Mouse (Mus musculus) gastrocnemius, postnatal 10 days (tissue): ENCODE data around the gene Chac2. TPM values are rescaled to one million over a fixed set of nuclear protein-coding genes. Genes with fewer than 3 reads are reported as not detected.
"Not testable (repeated sequence)": the region's sequence is repeated elsewhere in the genome, so short reads cannot be mapped to it uniquely, and the experiment has no call there.

ENCODE experiments used
- DNase-seq: peaks from one replicate; pipeline ENCODE4 v3.0.0; 2021; ENCODE audit warnings: mixed read lengths
- long read RNA-seq, 2 experiments: library from polyadenylated mRNA; stranded (forward); transcript quantifications; one replicate each; pipeline ENCODE4 v2.0.0; 2021
- total RNA-seq, 2 experiments: library from RNA; stranded (reverse); gene quantifications; 2 replicates each; pipeline ENCODE4 v1.2.3; 2021

Chac2 gene
- 1 to 10 TPM; 8.0 to 9.0 TPM for total RNA-seq
- long read RNA-seq, experiment 1, transcript Chac2-202 (3 exons, 1,315 nt): major isoform, 7 of 7 reads
- long read RNA-seq, experiment 1, partial matches to known transcripts: 0 of 7 reads
- long read RNA-seq, experiment 1, other reads (novel, unspliced or antisense): 0 of 7 reads
- long read RNA-seq, experiment 2, transcript Chac2-202 (3 exons, 1,315 nt): major isoform, 15 of 17 reads
- long read RNA-seq, experiment 2, partial matches to known transcripts: 0 of 17 reads
- long read RNA-seq, experiment 2, other reads (novel, unspliced or antisense): 0 of 17 reads

- peak; percentile 93 for DNase-seq
Observed at GRCm38 (mm10) chr11:30985877-30986624, at the start of gene Chac2. Chac2 (minus strand) TSS chr11:30986350.

- no peak for DNase-seq
Observed at GRCm38 (mm10) chr11:31034958-31035357, 48.8 kb upstream of the Chac2 start.

DNA sequence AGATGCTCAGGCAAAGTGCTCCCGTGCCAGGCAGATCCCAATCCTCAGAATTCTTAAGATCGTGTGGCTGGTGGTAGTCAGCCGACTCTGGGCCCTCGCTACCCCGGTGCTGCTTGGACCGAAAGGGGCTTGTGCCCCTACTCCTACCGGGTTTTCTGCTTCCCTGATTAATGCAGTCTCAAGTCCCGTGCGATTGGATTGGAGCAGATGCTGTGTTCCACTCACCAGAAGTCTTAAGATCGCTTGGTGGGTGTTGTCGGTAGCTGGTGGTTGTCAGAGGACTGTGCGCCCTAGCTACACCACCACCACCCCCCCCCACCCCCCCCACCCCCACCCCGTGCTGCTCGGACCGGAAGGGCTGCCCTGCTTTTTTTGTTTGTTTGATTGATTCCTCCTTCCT lies 31.3 kb upstream of the Chac2 start:
- DNase-seq: not testable (repeated sequence)

GRCm38 (mm10) chr11:31009668-31010067 lies 23.5 kb upstream of the Chac2 start:
- not testable (repeated sequence) for DNase-seq

DNA sequence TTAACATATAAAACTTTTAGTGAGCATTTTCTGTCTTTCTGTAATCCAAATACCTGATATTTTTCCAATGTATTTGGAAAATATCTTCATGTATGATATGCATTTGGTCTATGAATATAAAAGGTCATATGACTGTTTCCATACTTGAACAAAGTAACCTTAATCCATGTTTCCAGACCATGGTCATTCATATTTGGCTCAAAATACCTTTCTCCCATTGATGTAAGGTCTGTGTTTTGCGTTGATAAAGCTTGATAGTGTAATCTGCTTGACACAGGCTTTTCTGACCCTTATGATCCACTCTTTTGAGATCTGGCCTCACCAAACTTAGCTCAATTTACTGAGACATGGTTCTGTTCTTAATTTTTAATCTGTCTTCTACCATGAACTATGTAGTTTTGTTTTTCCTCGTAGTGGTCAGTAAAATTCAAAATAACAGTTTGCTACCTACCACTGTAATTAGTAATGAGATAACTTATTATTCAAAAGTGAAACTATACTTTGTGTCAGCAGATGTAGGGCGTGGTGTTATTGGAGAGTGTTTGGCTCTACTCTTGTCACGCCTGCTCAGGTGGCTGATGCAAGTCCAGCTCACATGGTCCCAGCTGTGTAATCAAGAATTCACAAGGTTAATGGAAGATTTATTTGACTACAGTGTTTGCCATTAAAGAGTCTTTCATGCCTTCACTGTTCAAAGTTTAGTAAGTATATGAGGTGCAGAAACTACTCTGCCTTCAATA lies 15.2 kb upstream of the Chac2 start:
- no peak for DNase-seq

DNA sequence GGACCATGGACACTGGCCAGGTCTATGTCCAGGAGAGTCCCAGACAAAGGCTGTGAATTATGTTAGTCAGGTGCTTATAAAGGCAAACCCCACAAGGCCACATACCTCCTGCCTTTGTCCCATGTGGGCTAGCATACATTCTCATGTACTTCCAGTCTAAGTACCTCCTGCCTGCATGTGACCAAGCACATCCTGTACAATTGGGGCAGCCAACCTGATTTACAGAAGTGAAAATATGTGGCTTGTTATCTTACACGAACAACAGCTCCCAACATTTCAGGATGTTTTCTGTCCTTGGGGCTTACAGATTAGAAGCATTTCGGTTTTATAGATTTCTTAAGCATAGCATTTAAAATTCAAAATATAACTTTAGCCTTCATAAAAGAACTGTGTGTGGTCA lies 13.9 kb upstream of the Chac2 start:
- no peak for DNase-seq

DNA sequence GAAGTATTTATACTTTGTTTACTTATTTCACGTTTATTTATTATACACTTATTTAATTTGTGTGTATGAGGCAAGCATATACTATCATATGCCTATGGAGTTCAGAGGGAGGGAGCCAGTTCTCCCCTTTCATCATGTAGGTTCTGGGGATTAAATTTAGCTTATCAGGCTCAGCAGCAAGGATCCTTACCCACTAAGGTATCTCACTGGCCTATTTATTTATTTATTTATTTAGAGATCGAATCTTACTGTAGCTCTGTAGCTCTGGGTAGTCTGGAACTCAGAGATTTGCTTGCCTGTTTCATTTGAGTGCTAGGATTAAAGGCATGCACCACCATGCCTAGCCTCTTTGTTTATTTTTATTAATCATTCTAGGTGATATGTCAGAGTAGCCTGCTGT lies 12.6 kb upstream of the Chac2 start:
- DNase-seq: no peak

GRCm38 (mm10) chr11:30998199-30998598 lies 12.0 kb upstream of the Chac2 start:
- no peak for DNase-seq

DNA sequence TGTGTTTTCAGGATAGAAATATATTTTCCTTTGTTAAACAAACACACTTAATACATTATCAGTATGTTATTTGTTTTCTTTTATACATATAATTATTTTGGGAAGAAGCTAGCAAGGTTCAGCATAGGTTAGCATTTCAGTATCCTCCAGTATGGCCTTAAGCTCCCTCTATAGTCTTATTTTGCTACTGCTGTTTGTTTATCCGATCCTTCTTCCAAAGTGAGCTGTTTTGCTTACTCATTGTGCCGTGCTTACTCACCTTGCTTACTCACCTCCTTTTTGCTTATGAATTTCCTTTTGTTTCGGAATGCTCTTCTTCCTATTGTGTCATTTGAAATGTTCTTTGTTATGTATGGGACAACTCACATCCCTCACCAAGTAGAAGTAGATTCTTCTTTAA lies 10.5 kb upstream of the Chac2 start:
- no peak for DNase-seq

- DNase-seq: no peak
Observed at GRCm38 (mm10) chr11:30986625-30987017, 471 bp upstream of the Chac2 start.

GRCm38 (mm10) chr11:30985237-30985636 lies 913 bp downstream of the Chac2 start:
- DNase-seq: no peak

- peak; percentile 83 for DNase-seq
Observed at GRCm38 (mm10) chr11:30954279-30954725, 31.8 kb downstream of the Chac2 start, which contains the start of gene Erlec1. Erlec1 (minus strand) TSS chr11:30954335.

- DNase-seq: peak; percentile 40
Observed at GRCm38 (mm10) chr11:30953469-30954154, 32.5 kb downstream of the Chac2 start.

DNA sequence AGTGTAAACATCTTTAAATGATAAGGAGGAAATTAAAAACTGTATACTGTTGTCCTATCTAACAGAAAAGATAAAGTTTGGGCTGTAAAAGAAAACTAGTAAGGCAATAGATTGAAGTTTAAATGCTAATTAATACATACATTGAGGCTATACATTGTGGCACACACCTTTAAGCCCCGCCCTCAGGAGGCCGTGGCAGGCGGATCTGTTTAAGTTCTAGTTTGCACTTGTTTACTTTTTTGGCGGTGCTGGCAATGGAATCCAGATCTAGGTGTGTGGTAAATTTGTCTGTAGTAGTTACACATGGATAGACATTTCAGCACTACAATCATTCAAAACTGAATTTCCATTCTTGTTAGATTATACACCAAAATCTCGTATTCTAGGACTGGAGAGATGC lies 33.3 kb downstream of the Chac2 start:
- no peak for DNase-seq

DNA sequence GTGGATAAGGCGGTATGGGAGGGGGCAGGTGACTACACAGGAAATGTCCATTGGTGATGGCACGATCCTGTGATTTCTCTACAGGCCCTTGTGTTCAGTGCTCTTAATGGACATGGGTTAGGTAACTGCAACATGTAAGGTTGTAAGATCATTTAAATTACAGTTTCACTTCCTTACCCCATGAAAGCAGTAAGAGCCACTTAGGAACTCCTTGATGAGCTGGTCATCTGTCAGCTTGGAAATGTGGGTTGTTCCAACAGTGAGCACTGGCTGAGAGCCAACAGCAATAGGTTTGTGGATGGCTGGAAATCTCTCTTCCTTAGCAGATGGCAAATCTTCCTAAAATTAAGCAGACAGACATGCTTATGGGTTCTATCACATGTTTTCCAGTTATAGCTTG lies 42.6 kb downstream of the Chac2 start:
- DNase-seq: no peak

DNA sequence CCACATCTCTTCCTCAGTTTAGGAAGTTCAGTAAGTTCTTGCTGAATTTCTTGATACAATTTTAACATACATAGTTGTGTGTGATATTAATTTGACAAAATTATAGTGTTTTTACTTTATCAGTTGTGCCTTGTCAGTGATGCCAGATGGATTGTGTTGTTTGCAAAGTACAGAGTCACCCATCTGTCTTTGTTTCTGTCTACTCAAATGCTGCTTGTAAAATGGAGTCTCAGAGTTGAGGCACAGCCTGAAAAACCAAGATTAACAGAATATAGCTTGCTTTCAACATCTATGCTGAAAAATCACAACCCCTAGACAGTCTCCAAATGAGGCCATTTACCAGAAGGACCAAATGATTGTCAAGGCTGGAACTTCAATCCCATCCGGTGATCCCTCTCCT lies 57.7 kb downstream of the Chac2 start:
- DNase-seq: no peak

- DNase-seq: no peak
Observed at GRCm38 (mm10) chr11:30928079-30928478, 58.1 kb downstream of the Chac2 start.

Other genes with a start within 250 kb of the Chac2 start
- 10 to 100 TPM; 80.9 to 87.4 TPM for gene Psme4, start 214.6 kb downstream of the Chac2 start, total RNA-seq
- under 1 TPM in 1 of 2 experiments, not detected in 1; 0.07 TPM for gene Gpr75, start 101.0 kb downstream of the Chac2 start, total RNA-seq
- gene Asb3, start 100.9 kb downstream of the Chac2 start, total RNA-seq: 1 to 10 TPM; 7.6 to 8.5 TPM
- 10 to 100 TPM; 39.3 to 43.1 TPM for gene Erlec1, start 32.0 kb downstream of the Chac2 start, total RNA-seq
- gene Gm17332, start 196.1 kb upstream of the Chac2 start, total RNA-seq: not detected